Comparison of ENCODE assay signal across 8 mouse cellular contexts in the genomic region with DNA sequence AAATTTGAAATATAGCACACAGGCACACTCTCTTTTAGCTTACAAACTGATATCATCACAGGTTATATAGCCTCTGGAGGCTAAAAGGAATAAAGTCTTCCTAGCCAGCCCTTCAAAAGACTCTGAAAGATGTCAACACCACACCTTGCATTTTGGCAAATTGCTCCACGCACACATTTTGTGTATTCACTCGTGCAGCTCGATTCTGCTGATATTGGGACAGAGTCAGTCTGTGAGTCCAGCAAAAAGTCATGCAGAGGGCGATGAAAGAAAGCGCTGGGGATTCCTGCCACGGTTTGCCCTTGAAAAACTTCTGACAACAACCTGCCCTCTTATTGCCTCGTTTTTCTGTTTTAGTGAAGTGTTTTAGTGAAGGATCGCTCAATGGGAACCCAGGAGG. TPM values are rescaled to one million over a fixed set of nuclear protein-coding genes. Genes with fewer than 3 reads are reported as not detected.
A peak's percentile ranks its signal among the peaks of the same experiment; 100 is the strongest.
DNase-seq lines count a peak whose midpoint lies in the region; ATAC-seq and TF ChIP-seq lines count a peak whose summit lies in the region.

No protein-coding gene starts in this region.

- no peak for TF ChIP-seq RAD21 in MEL (IDR thresholded peaks at IDR 0.05; ENCODE audit: low read depth, low read length)

- H3K79me2 ChIP-seq in MEL (ENCODE audit: control insufficient read depth, insufficient read depth, low read length, poor library complexity): peaks cover 9% of the 10 kb centered on the region

- no peak for ATAC-seq in heart, postnatal 0 days (ENCODE audit: insufficient read depth, low read depth)
- no peak for ATAC-seq in liver, postnatal 0 days

- peaks cover 17% of the 10 kb centered on the region for H3K4me1 ChIP-seq in heart, embryonic 10.5 days
- H3K4me1 ChIP-seq in MEL (ENCODE audit: control insufficient read depth in 1 of 2, insufficient read depth in 2 of 2, low read length in 2 of 2): peaks cover 5 to 15% of the 10 kb centered on the region in 2 experiments
- H3K4me1 ChIP-seq in heart, postnatal 0 days (ENCODE audit: control insufficient read depth, insufficient read depth): peaks cover 25% of the 10 kb centered on the region
- peaks cover 22% of the 10 kb centered on the region for H3K4me1 ChIP-seq in liver, postnatal 0 days (ENCODE audit: insufficient read depth)

- no peak for TF ChIP-seq CTCF in MEL (IDR thresholded peaks at IDR 0.05 in 2 of 3, conservative IDR thresholded peaks at IDR 0.05 in 1 of 3; ENCODE audit: control insufficient read depth in 1 of 3, insufficient read depth in 1 of 3, low read depth in 2 of 3, low read length in 3 of 3, poor library complexity in 1 of 3, severe bottlenecking in 1 of 3)
- no peak for TF ChIP-seq CTCF in heart, postnatal 0 days (IDR thresholded peaks at IDR 0.05; ENCODE audit: low read depth)
- TF ChIP-seq CTCF in liver, postnatal 0 days (IDR thresholded peaks at IDR 0.05; ENCODE audit: low read depth): no peak

- TF ChIP-seq EP300 in MEL (IDR thresholded peaks at IDR 0.05; ENCODE audit: low read depth in 1 of 2, low read length in 2 of 2): no peak
- no peak for TF ChIP-seq EP300 in heart, postnatal 0 days (IDR thresholded peaks at IDR 0.05; ENCODE audit: low read depth)
- no peak for TF ChIP-seq EP300 in liver, postnatal 0 days (IDR thresholded peaks at IDR 0.05; ENCODE audit: low read depth)

- peak overlapping the region; percentile 84 for H3K4me3 ChIP-seq in heart, embryonic 10.5 days
- H3K4me3 ChIP-seq in MEL (ENCODE audit: control insufficient read depth in 1 of 2, insufficient read depth in 1 of 2, low read depth in 2 of 2, low read length in 2 of 2): peak overlapping the region; percentile 41 to 63
- H3K4me3 ChIP-seq in heart, postnatal 0 days (ENCODE audit: low read depth, low read length): peak overlapping the region; percentile 73
- peak overlapping the region; percentile 90 for H3K4me3 ChIP-seq in liver, postnatal 0 days (ENCODE audit: low read depth, low read length)

- no peak for DNase-seq in heart, embryonic 10.5 days (ENCODE audit: low spot score)
- DNase-seq in heart, postnatal 10 days: no peak
- peak; percentile 44 for DNase-seq in MEL (ENCODE audit: low read depth, low spot score)
- no peak for DNase-seq in heart, postnatal 0 days (ENCODE audit: low spot score)
- DNase-seq in liver, postnatal 0 days: no peak
- no peak for DNase-seq in spleen, postnatal 14 days (ENCODE audit: low spot score in 2 of 2)
- no peak for DNase-seq in right cerebral cortex, postnatal 4 days
- no peak for DNase-seq in gastrocnemius, postnatal 14 days

- H3K9ac ChIP-seq in MEL (ENCODE audit: control insufficient read depth, low read depth, low read length, poor library complexity, severe bottlenecking): peak overlapping the region; percentile 61
- H3K9ac ChIP-seq in heart, postnatal 0 days (replicated peaks; ENCODE audit: low read depth, low read length): peak overlapping the region; percentile 54
- H3K9ac ChIP-seq in liver, postnatal 0 days (replicated peaks): peak overlapping the region; percentile 59

- H3K27ac ChIP-seq in heart, embryonic 10.5 days: peak overlapping the region; percentile 93
- peak overlapping the region; percentile 51; the same call in 1 of the 2 replicates for H3K27ac ChIP-seq in MEL (ENCODE audit: control insufficient read depth, low read depth, low read length)
- H3K27ac ChIP-seq in heart, postnatal 0 days (ENCODE audit: low read depth): peak overlapping the region; percentile 94
- H3K27ac ChIP-seq in liver, postnatal 0 days (ENCODE audit: low read depth): peak overlapping the region; percentile 98

- no peaks in the 10 kb centered on the region for H3K27me3 ChIP-seq in heart, embryonic 10.5 days (ENCODE audit: insufficient read depth, poor library complexity, severe bottlenecking)
- peaks cover 1 to 2% of the 10 kb centered on the region in 2 experiments; a peak in 3 of 4 replicates for H3K27me3 ChIP-seq in MEL (ENCODE audit: control insufficient read depth in 1 of 2, insufficient read depth in 2 of 2, low read length in 2 of 2)
- H3K27me3 ChIP-seq in heart, postnatal 0 days (ENCODE audit: control insufficient read depth, insufficient read depth, low read length): no peaks in the 10 kb centered on the region
- no peaks in the 10 kb centered on the region for H3K27me3 ChIP-seq in liver, postnatal 0 days (ENCODE audit: insufficient read depth, low read length)

- WGBS in heart, embryonic 10.5 days: 41% methylated on average over 8 of the region's 8 CpGs
- WGBS in heart, postnatal 0 days: 37% methylated on average over 8 of the region's 8 CpGs
- 48% methylated on average over 8 of the region's 8 CpGs for WGBS in liver, postnatal 0 days (ENCODE audit: insufficient replicate concordance)

- H3K36me3 ChIP-seq in heart, embryonic 10.5 days: no peaks in the 10 kb centered on the region
- H3K36me3 ChIP-seq in MEL (ENCODE audit: control insufficient read depth in 1 of 2, insufficient read depth in 2 of 2, low read length in 2 of 2): peaks cover 0 to 17% of the 10 kb centered on the region in 2 experiments; a peak in 2 of 4 replicates
- H3K36me3 ChIP-seq in heart, postnatal 0 days (replicated peaks; ENCODE audit: control insufficient read depth, insufficient read depth, low read length): no peaks in the 10 kb centered on the region
- no peaks in the 10 kb centered on the region for H3K36me3 ChIP-seq in liver, postnatal 0 days (replicated peaks; ENCODE audit: insufficient read depth, low read length)

- intact Hi-C loops in heart, postnatal 10 days (cut with DNase I): loop anchor here (5.0 kb wide), 1 partner anchor 60 kb away; the partner anchor contains the start of gene Blzf1
- intact Hi-C loops in gastrocnemius, postnatal 14 days (cut with DNase I; ENCODE audit: low total_unique reads): no loop called here

- TF ChIP-seq POLR2A in MEL (IDR thresholded peaks at IDR 0.05; ENCODE audit: control insufficient read depth in 1 of 2, insufficient read depth in 1 of 2, low read depth in 1 of 2, low read length in 2 of 2, poor library complexity in 1 of 2): no peak

- peak overlapping the region; percentile 90 for H3K4me2 ChIP-seq in heart, postnatal 0 days (ENCODE audit: low read depth, low read length)
- peak overlapping the region; percentile 94 for H3K4me2 ChIP-seq in liver, postnatal 0 days (ENCODE audit: low read depth, low read length)

- H3K9me3 ChIP-seq in heart, embryonic 10.5 days: no peaks in the 10 kb centered on the region
- H3K9me3 ChIP-seq in MEL (replicated peaks; ENCODE audit: insufficient read depth, low read length): no peaks in the 10 kb centered on the region
- no peaks in the 10 kb centered on the region for H3K9me3 ChIP-seq in heart, postnatal 0 days (replicated peaks; ENCODE audit: control insufficient read depth, low read length)
- H3K9me3 ChIP-seq in liver, postnatal 0 days (ENCODE audit: low read length): no peaks in the 10 kb centered on the region

TF ChIP-seq in MEL, 35 proteins besides CTCF, POLR2A, EP300 and RAD21:
- TF ChIP-seq HCFC1 (IDR thresholded peaks at IDR 0.05; ENCODE audit: low read depth, low read length): no peak

RNA-seq across cellular contexts. Expression of gene Slc19a2, which starts 1.4 kb away (rescaled TPM):
- 10.2 and 11.2 TPM in 2 replicates for polyA plus RNA-seq in heart, embryonic 10.5 days (2016; fragmentation: Nextera tagmentation; extraction: Ambion mirVana)
- total RNA-seq in heart, postnatal 10 days (2021): 1 to 10 TPM; 6.7 to 7.2 TPM
- 9.7 TPM in 2 replicates for total RNA-seq in MEL (2012; rRNA removed)
- 10 to 100 TPM in 1 of 2 experiments, 1 to 10 TPM in 1; 9.0 to 54.2 TPM for polyA plus RNA-seq in MEL (2012; ENCODE audit: insufficient read depth in 1 of 2, insufficient read length in 2 of 2, low read depth in 1 of 2, low replicate concordance in 2 of 2, missing spikeins in 1 of 2)
- 7.6 and 10.6 TPM in 2 replicates for total RNA-seq in heart, postnatal 0 days (2014; rRNA removed; ENCODE audit: low replicate concordance)
- 5.0 and 5.3 TPM in 2 replicates for polyA plus RNA-seq in heart, postnatal 0 days (2015; fragmentation: Nextera tagmentation; extraction: Ambion mirVana)
- polyA plus RNA-seq in liver, postnatal 0 days (2015; fragmentation: Nextera tagmentation; extraction: Ambion mirVana): 31.1 and 31.4 TPM in 2 replicates
- 1 to 10 TPM; 1.8 to 2.6 TPM for total RNA-seq in gastrocnemius, postnatal 14 days (2021)

RNA-seq across cellular contexts. Expression of gene Ccdc181, which starts 27.9 kb away (rescaled TPM):
- polyA plus RNA-seq in heart, embryonic 10.5 days (2016; fragmentation: Nextera tagmentation; extraction: Ambion mirVana): 7.6 and 9.3 TPM in 2 replicates
- 1 to 10 TPM; 7.0 to 7.7 TPM for total RNA-seq in heart, postnatal 10 days (2021)
- total RNA-seq in MEL (2012; rRNA removed): 11.0 and 13.0 TPM in 2 replicates
- polyA plus RNA-seq in MEL (2012; ENCODE audit: insufficient read depth in 1 of 2, insufficient read length in 2 of 2, low read depth in 1 of 2, low replicate concordance in 2 of 2, missing spikeins in 1 of 2): 10 to 100 TPM in 1 of 2 experiments, not detected in 1; 15.8 TPM
- 1.1 and 6.9 TPM in 2 replicates for total RNA-seq in heart, postnatal 0 days (2014; rRNA removed; ENCODE audit: low replicate concordance)
- polyA plus RNA-seq in heart, postnatal 0 days (2015; fragmentation: Nextera tagmentation; extraction: Ambion mirVana): 9.8 and 11.2 TPM in 2 replicates
- 2.6 and 2.7 TPM in 2 replicates for polyA plus RNA-seq in liver, postnatal 0 days (2015; fragmentation: Nextera tagmentation; extraction: Ambion mirVana)
- total RNA-seq in gastrocnemius, postnatal 14 days (2021): 1 to 10 TPM; 5.5 to 5.7 TPM

RNA-seq across cellular contexts. Expression of gene Nme7, which starts 56.5 kb away (rescaled TPM):
- 21.1 and 27.4 TPM in 2 replicates for polyA plus RNA-seq in heart, embryonic 10.5 days (2016; fragmentation: Nextera tagmentation; extraction: Ambion mirVana)
- total RNA-seq in heart, postnatal 10 days (2021): 1 to 10 TPM; 5.8 to 6.2 TPM
- total RNA-seq in MEL (2012; rRNA removed): 27.6 and 28.7 TPM in 2 replicates
- polyA plus RNA-seq in MEL (2012; ENCODE audit: insufficient read depth in 1 of 2, insufficient read length in 2 of 2, low read depth in 1 of 2, low replicate concordance in 2 of 2, missing spikeins in 1 of 2): 10 to 100 TPM in 1 of 2 experiments, not detected in 1; 23.2 TPM
- total RNA-seq in heart, postnatal 0 days (2014; rRNA removed; ENCODE audit: low replicate concordance): 9.0 and 12.9 TPM in 2 replicates
- polyA plus RNA-seq in heart, postnatal 0 days (2015; fragmentation: Nextera tagmentation; extraction: Ambion mirVana): 10.5 and 11.3 TPM in 2 replicates
- polyA plus RNA-seq in liver, postnatal 0 days (2015; fragmentation: Nextera tagmentation; extraction: Ambion mirVana): 7.2 and 7.6 TPM in 2 replicates
- 1 to 10 TPM; 3.0 to 3.1 TPM for total RNA-seq in gastrocnemius, postnatal 14 days (2021)

RNA-seq across cellular contexts. Expression of gene Blzf1, which starts 59.8 kb away (rescaled TPM):
- polyA plus RNA-seq in heart, embryonic 10.5 days (2016; fragmentation: Nextera tagmentation; extraction: Ambion mirVana): 29.4 and 31.3 TPM in 2 replicates
- 10 to 100 TPM; 26.0 to 27.9 TPM for total RNA-seq in heart, postnatal 10 days (2021)
- 14.1 and 18.2 TPM in 2 replicates for total RNA-seq in MEL (2012; rRNA removed)
- 10 to 100 TPM in 1 of 2 experiments, not detected in 1; 17.1 TPM for polyA plus RNA-seq in MEL (2012; ENCODE audit: insufficient read depth in 1 of 2, insufficient read length in 2 of 2, low read depth in 1 of 2, low replicate concordance in 2 of 2, missing spikeins in 1 of 2)
- total RNA-seq in heart, postnatal 0 days (2014; rRNA removed; ENCODE audit: low replicate concordance): 3.9 and 16.3 TPM in 2 replicates
- 27.3 and 27.6 TPM in 2 replicates for polyA plus RNA-seq in heart, postnatal 0 days (2015; fragmentation: Nextera tagmentation; extraction: Ambion mirVana)
- 9.6 and 9.7 TPM in 2 replicates for polyA plus RNA-seq in liver, postnatal 0 days (2015; fragmentation: Nextera tagmentation; extraction: Ambion mirVana)
- total RNA-seq in gastrocnemius, postnatal 14 days (2021): 10 to 100 TPM; 22.7 to 23.8 TPM
